Mouse (Mus musculus): ENCODE data around the gene Ephb2. TPM values are rescaled to one million over a fixed set of nuclear protein-coding genes. Genes with fewer than 3 reads are reported as not detected.

Ephb2 gene
- total and polyA plus RNA-seq, 3 experiments: 0.08 TPM; not detected in 2

- Histone ChIP-seq H3K4me3 (replicated peaks in 1 of 3; ENCODE audit: low read depth in 2 of 3, low read length in 2 of 3, poor library complexity in 1 of 3) (no peak overlapping the region), H3K27ac (ENCODE audit: insufficient read depth, low read depth) (no peak overlapping the region), H3K4me1 (ENCODE audit: control insufficient read depth in 1 of 2, insufficient read depth in 2 of 2) (0 out of 4 replicates have a peak, but pooled peaks cover 0 to 2% of the 10 kb centered on the region in 2 experiments), H3K9ac (ENCODE audit: insufficient read depth, low read depth) (no peak overlapping the region), H3K4me2 (ENCODE audit: insufficient read depth, low read depth, poor library complexity, severe bottlenecking) (no peak overlapping the region), H3K27me3 (replicated peaks) (peaks cover 78% of the 10 kb centered on the region), H3K79me2 (replicated peaks; ENCODE audit: control insufficient read depth, extremely low read depth, insufficient read depth, poor library complexity, severe bottlenecking) (no peaks in the 10 kb centered on the region), H3K36me3 (replicated peaks in 1 of 2; ENCODE audit: control insufficient read depth in 1 of 2, insufficient read depth in 1 of 2, low read length in 1 of 2) (no peaks in the 10 kb centered on the region), H3K9me3 (replicated peaks; ENCODE audit: low read length) (no peaks in the 10 kb centered on the region)
- dilution Hi-C loops (cut with MboI; ENCODE audit: extremely low pct_ligation_motif_present, extremely low pct_unique_long_range_greater_than_20kb, low sequenced_read_pairs): no loop called here
- TF ChIP-seq ZC3H11A (IDR thresholded peaks at IDR 0.05; ENCODE audit: low read depth, low read length) (peak; percentile 82), JUND (conservative IDR thresholded peaks at IDR 0.05; ENCODE audit: low read depth, low read length) (no peak), GABPA (IDR thresholded peaks at IDR 0.05; ENCODE audit: insufficient replicate concordance, low read depth, low read length) (no peak), KAT2A (IDR thresholded peaks at IDR 0.05; ENCODE audit: insufficient replicate concordance, low read length) (no peak), CTCF (conservative IDR thresholded peaks at IDR 0.05 in 1 of 2, IDR thresholded peaks at IDR 0.05 in 1 of 2; ENCODE audit: low read depth in 2 of 2, low read length in 2 of 2) (peak; percentile 79 to 94), USF2 (conservative IDR thresholded peaks at IDR 0.05; ENCODE audit: low read depth, low read length) (no peak), ZMIZ1 (IDR thresholded peaks at IDR 0.05; ENCODE audit: low read depth, low read length) (no peak), SMC3 (IDR thresholded peaks at IDR 0.05; ENCODE audit: low read depth, low read length) (peak; percentile 98), MAZ (IDR thresholded peaks at IDR 0.05; ENCODE audit: low read depth, low read length) (no peak), RAD21 (IDR thresholded peaks at IDR 0.05; ENCODE audit: low read depth, low read length) (peak; percentile 86), PAX5 (IDR thresholded peaks at IDR 0.05; ENCODE audit: low read length) (no peak), SIN3A (IDR thresholded peaks at IDR 0.05; ENCODE audit: low read length) (no peak), ZKSCAN1 (IDR thresholded peaks at IDR 0.05; ENCODE audit: borderline replicate concordance, low read depth, low read length) (no peak), CHD1 (IDR thresholded peaks at IDR 0.05; ENCODE audit: low read depth, low read length) (no peak), USF1 (IDR thresholded peaks at IDR 0.05; ENCODE audit: low read depth, low read length) (no peak), UBTF (IDR thresholded peaks at IDR 0.05; ENCODE audit: low read depth, low read length) (no peak), TCF12 (IDR thresholded peaks at IDR 0.05; ENCODE audit: low read depth, low read length) (no peak)
- peak; percentile 74 for DNase-seq (ENCODE audit: extremely low read depth)
- in situ Hi-C loops (cut with MboI; ENCODE audit: low pct_ligation_motif_present, low pct_unique_long_range_greater_than_20kb, low sequenced_read_pairs): loop anchor here (5.0 kb wide), 2 partner anchors 36 to 164 kb away; no protein-coding TSS in a partner anchor
Measured at GRCm38 (mm10) chr4:136841056-136841455, 5.3 kb upstream of the Ephb2 start.

GRCm38 (mm10) chr4:136838462-136838861 is 2.7 kb upstream of the Ephb2 start:
- no peak overlapping the region for H3K9ac ChIP-seq (ENCODE audit: insufficient read depth, low read depth)
- H3K79me2 ChIP-seq (replicated peaks; ENCODE audit: control insufficient read depth, extremely low read depth, insufficient read depth, poor library complexity, severe bottlenecking): no peaks in the 10 kb centered on the region
- H3K27ac ChIP-seq (ENCODE audit: insufficient read depth, low read depth): no peak overlapping the region
- H3K4me1 ChIP-seq (ENCODE audit: control insufficient read depth in 1 of 2, insufficient read depth in 2 of 2): peaks cover 0 to 1% of the 10 kb centered on the region in 2 experiments; a peak in 2 of 4 replicates
- no peak overlapping the region for H3K4me2 ChIP-seq (ENCODE audit: insufficient read depth, low read depth, poor library complexity, severe bottlenecking)
- in situ Hi-C loops (cut with MboI; ENCODE audit: low pct_ligation_motif_present, low pct_unique_long_range_greater_than_20kb, low sequenced_read_pairs): no loop called here
- no peak overlapping the region for H3K4me3 ChIP-seq (replicated peaks in 1 of 3; ENCODE audit: low read depth in 2 of 3, low read length in 2 of 3, poor library complexity in 1 of 3)
- dilution Hi-C loops (cut with MboI; ENCODE audit: extremely low pct_ligation_motif_present, extremely low pct_unique_long_range_greater_than_20kb, low sequenced_read_pairs): no loop called here
- DNase-seq (ENCODE audit: extremely low read depth): no peak
- TF ChIP-seq ZNF384 (IDR thresholded peaks at IDR 0.05; ENCODE audit: low read depth, low read length) (no peak), ETS1 (conservative IDR thresholded peaks at IDR 0.05; ENCODE audit: low read depth, low read length) (no peak), ZMIZ1 (IDR thresholded peaks at IDR 0.05; ENCODE audit: low read depth, low read length) (no peak), CHD1 (IDR thresholded peaks at IDR 0.05; ENCODE audit: low read depth, low read length) (no peak), POLR2A (IDR thresholded peaks at IDR 0.05; ENCODE audit: low read depth, low read length) (no peak), GABPA (IDR thresholded peaks at IDR 0.05; ENCODE audit: insufficient replicate concordance, low read depth, low read length) (no peak), ELF1 (IDR thresholded peaks at IDR 0.05; ENCODE audit: low read depth, low read length) (no peak), UBTF (IDR thresholded peaks at IDR 0.05; ENCODE audit: low read depth, low read length) (no peak), TCF12 (IDR thresholded peaks at IDR 0.05; ENCODE audit: low read depth, low read length) (no peak), MAX (IDR thresholded peaks at IDR 0.05; ENCODE audit: low read length) (no peak), HCFC1 (IDR thresholded peaks at IDR 0.05; ENCODE audit: low read depth, low read length) (no peak), SMC3 (IDR thresholded peaks at IDR 0.05; ENCODE audit: low read depth, low read length) (no peak), IRF4 (IDR thresholded peaks at IDR 0.05; ENCODE audit: low read depth, low read length) (no peak), CTCF (conservative IDR thresholded peaks at IDR 0.05 in 1 of 2, IDR thresholded peaks at IDR 0.05 in 1 of 2; ENCODE audit: low read depth in 2 of 2, low read length in 2 of 2) (no peak), RAD21 (IDR thresholded peaks at IDR 0.05; ENCODE audit: low read depth, low read length) (no peak), ZC3H11A (IDR thresholded peaks at IDR 0.05; ENCODE audit: low read depth, low read length) (no peak), RCOR1 (conservative IDR thresholded peaks at IDR 0.05; ENCODE audit: low read depth, low read length) (no peak), POLR2AphosphoS2 (IDR thresholded peaks at IDR 0.05; ENCODE audit: low read depth, low read length) (no peak), E2F4 (IDR thresholded peaks at IDR 0.05; ENCODE audit: insufficient replicate concordance, low read depth, low read length) (no peak), PAX5 (IDR thresholded peaks at IDR 0.05; ENCODE audit: low read length) (no peak)
- peaks cover 66% of the 10 kb centered on the region for H3K27me3 ChIP-seq (replicated peaks)
- H3K9me3 ChIP-seq (replicated peaks; ENCODE audit: low read length): peaks cover 7% of the 10 kb centered on the region
- no peaks in the 10 kb centered on the region for H3K36me3 ChIP-seq (replicated peaks in 1 of 2; ENCODE audit: control insufficient read depth in 1 of 2, insufficient read depth in 1 of 2, low read length in 1 of 2)
